Mouse (Mus musculus) bone marrow macrophage, adult 2 months (primary cell): Measurements from ENCODE around the gene Sprn.

Experiments
- CTCF ChIP-seq: IDR thresholded peaks from 2 replicates; pipeline ENCODE4 v1.5.1; 2012; ENCODE audit warnings: low read depth, mild to moderate bottlenecking, low read length, moderate library complexity
- POLR2A ChIP-seq: IDR thresholded peaks from 2 replicates; pipeline ENCODE4 v1.6.1; 2012; ENCODE audit warnings: mild to moderate bottlenecking, low read depth, low read length, borderline replicate concordance

GRCm38 (mm10) chr7:140135106-140135770 lies 19.4 kb downstream of the Sprn start:
- TF ChIP-seq CTCF = no peak
- no peak for TF ChIP-seq POLR2A
